Mouse (Mus musculus): ENCODE results near the gene Sh3d19. TPM values are rescaled to one million over a fixed set of nuclear protein-coding genes. Genes with fewer than 3 reads are reported as not detected.

The Sh3d19 gene
- polyA plus RNA-seq, 1 experiment from 2014 or later, result 15.6 TPM

DNA sequence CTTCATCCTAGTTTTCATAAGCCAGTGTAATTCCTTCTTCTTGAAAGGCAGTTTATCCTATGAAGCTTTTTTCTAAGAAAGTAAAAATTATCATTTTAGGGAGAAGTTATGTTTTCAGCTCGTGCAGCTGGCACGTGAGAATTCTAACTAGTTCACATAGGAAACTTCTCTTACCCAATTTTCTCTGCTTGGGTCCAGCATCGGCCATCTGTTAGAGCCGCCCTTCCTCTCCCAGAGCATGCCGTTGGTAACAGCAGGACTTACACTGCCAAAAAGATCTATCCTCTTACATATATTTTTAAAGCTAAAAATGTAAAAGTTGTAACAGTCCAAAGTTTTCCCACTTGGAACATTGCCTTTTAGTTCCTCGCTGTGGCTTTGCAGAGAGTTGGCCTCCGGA lies 138.2 kb downstream of the Sh3d19 start:
- WGBS, result 95% methylated on average over 7 of the region's 7 CpGs
- Histone ChIP-seq H3K9ac (no peak overlapping the region), H3K9me3 (no peaks in the 10 kb centered on the region), H3K27ac (no peak overlapping the region), H3K27me3 (replicated peaks) (no peaks in the 10 kb centered on the region), H3K36me3 (replicated peaks) (no peaks in the 10 kb centered on the region), H3K4me3 (no peak overlapping the region), H3K4me1 (no peaks in the 10 kb centered on the region), H3K4me2 (no peak overlapping the region)
- ATAC-seq (replicated peaks), result no peak

DNA sequence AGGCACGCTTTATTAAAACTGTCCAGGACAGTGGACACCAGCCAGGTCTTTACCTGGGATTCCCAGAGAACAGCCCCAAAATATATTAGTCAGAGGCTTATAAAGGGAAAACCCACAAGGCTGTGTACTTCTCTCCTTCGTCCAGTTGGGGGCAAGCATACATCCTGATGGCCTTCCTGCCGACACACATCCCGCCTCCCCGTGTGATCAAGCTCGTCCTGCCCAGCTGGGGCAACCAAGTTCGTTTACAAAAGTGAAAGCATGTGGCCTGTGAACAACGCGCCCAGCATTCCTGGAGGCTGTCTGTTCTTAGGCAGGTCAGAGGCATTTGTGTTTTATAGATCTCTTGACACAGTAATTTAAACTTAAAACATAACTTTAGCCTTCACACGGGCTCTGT lies 139.2 kb downstream of the Sh3d19 start:
- ATAC-seq (replicated peaks), result no peak

DNA sequence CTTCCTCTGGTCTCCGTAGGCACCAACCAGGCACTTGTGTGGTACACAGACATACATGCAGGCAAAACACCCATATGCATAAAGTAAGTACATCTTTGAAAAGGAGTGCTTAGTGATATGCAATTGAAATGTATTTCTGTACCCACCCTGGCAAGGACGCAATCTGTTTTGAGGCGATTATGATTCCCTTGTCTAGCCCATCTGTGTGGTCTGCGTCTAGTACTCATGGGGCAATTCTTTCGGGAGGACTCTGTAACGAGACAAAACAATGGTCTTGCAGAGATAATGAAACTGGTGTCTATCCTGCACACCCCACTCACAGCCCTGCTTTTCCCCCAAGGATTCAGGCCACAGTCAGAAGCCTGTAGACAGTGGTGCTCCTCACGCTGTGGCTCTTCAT lies 141.9 kb downstream of the Sh3d19 start:
- no peak overlapping the region for H3K9ac ChIP-seq
- ATAC-seq (replicated peaks), result no peak

More for the DNA sequence above, 139.2 kb downstream of the Sh3d19 start:
- H3K36me3 ChIP-seq (replicated peaks), result no peaks in the 10 kb centered on the region
- H3K4me2 ChIP-seq, result no peak overlapping the region
- H3K27ac ChIP-seq, result no peak overlapping the region
- H3K9ac ChIP-seq, result no peak overlapping the region
- no peak overlapping the region for H3K4me3 ChIP-seq
- no peaks in the 10 kb centered on the region for H3K27me3 ChIP-seq (replicated peaks)
- no peaks in the 10 kb centered on the region for H3K4me1 ChIP-seq
- H3K9me3 ChIP-seq, result no peaks in the 10 kb centered on the region
- WGBS, result 26% methylated on average over 10 of the region's 10 CpGs

DNA sequence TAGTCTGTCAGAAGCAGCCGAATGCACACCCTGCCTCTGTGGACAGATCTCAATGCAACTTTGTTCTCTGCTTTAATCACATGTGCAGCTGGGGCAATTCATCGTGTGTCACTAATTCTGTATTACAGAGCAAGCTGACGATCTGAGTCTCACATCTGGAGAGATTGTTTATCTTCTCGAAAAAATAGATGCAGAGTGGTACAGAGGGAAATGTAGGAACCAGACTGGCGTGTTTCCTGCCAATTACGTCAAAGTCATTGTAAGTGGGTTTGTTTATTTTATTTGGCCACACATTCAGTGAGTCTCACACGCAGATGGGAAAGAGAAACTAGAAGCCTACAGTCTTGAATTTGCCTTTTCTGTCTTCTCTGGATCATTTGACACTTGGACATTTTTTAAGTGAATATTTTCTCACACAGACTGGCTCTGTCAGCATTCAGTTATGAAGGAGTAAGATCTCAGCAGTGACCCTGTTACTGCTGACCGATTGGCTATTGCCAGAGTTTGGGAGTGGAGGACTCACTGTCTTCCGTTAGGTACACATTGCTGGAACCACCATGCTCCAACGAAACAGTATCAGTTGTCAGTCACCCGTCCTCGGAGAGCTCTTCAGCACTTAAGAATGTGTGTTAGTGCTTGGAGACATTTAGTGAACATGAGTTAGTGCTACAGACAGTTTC lies 143.9 kb downstream of the Sh3d19 start:
- Histone ChIP-seq H3K27ac (no peak overlapping the region), H3K9ac (no peak overlapping the region), H3K4me3 (no peak overlapping the region), H3K4me1 (peaks cover 4% of the 10 kb centered on the region; the same call in 1 of the 2 replicates), H3K4me2 (no peak overlapping the region), H3K9me3 (no peaks in the 10 kb centered on the region), H3K27me3 (replicated peaks) (no peaks in the 10 kb centered on the region), H3K36me3 (replicated peaks) (0 out of 2 replicates have a peak, but pooled peaks cover 5% of the 10 kb centered on the region)
- 76% methylated on average over 12 of the region's 12 CpGs for WGBS
- ATAC-seq (replicated peaks), result no peak

More for the DNA sequence above, 141.9 kb downstream of the Sh3d19 start:
- H3K27ac ChIP-seq, result no peak overlapping the region
- no peak overlapping the region for H3K4me2 ChIP-seq
- H3K9me3 ChIP-seq, result no peaks in the 10 kb centered on the region
- 72% methylated on average over 7 of the region's 7 CpGs for WGBS
- no peaks in the 10 kb centered on the region for H3K4me1 ChIP-seq
- 0 out of 2 replicates have a peak, but pooled peaks cover 5% of the 10 kb centered on the region for H3K36me3 ChIP-seq (replicated peaks)
- no peak overlapping the region for H3K4me3 ChIP-seq
- H3K27me3 ChIP-seq (replicated peaks), result no peaks in the 10 kb centered on the region

DNA sequence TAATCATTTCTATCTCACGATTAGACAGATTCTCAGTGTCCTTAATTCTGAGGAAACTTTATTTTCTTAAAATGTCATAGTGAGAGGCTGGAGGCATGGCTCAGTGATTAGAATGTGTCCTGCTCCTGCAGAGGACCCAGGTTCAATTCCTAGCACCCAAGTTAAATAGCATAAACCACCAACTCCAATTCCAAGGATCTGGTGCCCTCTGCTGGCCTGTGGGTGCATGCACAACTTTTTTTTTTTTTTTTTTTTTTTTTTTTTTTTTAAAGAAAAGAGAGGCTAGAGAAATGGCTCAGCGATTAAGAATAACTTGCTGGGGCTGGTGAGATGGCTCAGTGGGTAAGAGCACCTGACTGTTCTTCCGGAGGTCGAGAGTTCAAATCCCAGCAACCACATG lies 146.0 kb downstream of the Sh3d19 start:
- 83% methylated on average over 4 of the region's 4 CpGs for WGBS
- Histone ChIP-seq H3K4me2 (no peak overlapping the region), H3K4me1 (peaks cover 4% of the 10 kb centered on the region; the same call in 1 of the 2 replicates), H3K27ac (no peak overlapping the region), H3K9ac (no peak overlapping the region), H3K9me3 (no peaks in the 10 kb centered on the region), H3K36me3 (replicated peaks) (0 out of 2 replicates have a peak, but pooled peaks cover 5% of the 10 kb centered on the region), H3K27me3 (replicated peaks) (no peaks in the 10 kb centered on the region), H3K4me3 (no peak overlapping the region)
- no peak for ATAC-seq (replicated peaks)

DNA sequence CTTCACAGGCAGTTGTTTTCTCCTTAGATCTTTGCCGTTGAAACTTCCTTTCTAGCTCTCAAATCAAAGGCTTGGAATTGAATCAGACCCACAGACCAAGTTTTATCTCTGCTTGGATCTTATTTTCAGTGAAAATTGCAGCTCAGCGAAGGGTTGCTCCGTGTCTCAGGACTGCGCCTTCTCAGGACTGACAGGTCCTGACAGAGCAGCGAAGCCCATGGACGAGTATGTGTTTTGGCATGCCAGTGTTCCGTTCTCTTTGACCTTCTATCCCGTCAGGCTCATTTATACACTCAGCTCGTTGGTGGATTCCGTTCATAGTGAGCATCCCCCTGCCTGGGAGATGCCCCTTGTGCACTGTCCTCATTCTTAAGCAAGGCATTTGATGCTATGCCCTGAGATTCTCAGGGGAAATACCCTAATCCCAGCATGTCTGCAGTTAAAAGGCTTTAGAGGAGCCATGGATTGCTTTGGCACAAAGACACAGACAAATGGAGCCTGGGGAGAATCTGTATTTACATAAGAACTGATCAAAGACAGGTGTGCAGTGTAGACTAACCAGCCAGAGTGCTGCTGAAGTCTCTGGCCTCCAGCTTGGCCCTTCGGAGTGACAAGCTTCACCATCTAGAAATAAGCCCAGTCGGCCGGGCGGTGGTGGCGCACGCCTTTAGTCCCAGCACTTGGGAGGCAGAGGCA lies 148.5 kb downstream of the Sh3d19 start:
- Histone ChIP-seq H3K4me1 (peaks cover 4% of the 10 kb centered on the region; the same call in 1 of the 2 replicates), H3K9me3 (no peaks in the 10 kb centered on the region), H3K9ac (no peak overlapping the region), H3K36me3 (replicated peaks) (0 out of 2 replicates have a peak, but pooled peaks cover 5% of the 10 kb centered on the region), H3K27ac (peak overlapping the region; percentile 23; the same call in 1 of the 2 replicates), H3K4me3 (no peak overlapping the region), H3K27me3 (replicated peaks) (no peaks in the 10 kb centered on the region), H3K4me2 (no peak overlapping the region)
- ATAC-seq (replicated peaks), result no peak
- WGBS, result 61% methylated on average over 16 of the region's 16 CpGs

DNA sequence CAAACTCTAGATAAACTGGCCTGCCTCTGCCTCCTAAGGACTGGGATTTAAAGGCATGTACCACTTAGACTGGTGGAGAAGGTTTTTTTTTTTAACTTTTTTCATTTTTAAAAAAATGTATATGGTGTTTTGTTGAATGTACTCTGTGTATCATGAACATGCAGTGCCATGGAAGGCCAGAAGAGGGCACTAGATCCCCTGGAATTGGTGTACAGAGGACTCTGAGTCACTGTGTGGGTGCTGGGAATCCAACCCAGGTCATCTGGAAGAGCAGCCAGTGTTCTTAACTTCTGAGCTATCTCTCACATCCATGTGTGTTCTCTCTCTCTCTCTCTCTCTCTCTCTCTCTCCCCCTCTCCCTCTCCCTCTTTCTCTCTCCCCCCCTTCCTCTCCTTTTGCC lies 151.2 kb downstream of the Sh3d19 start:
- Histone ChIP-seq H3K4me3 (no peak overlapping the region), H3K27ac (no peak overlapping the region), H3K9me3 (no peaks in the 10 kb centered on the region), H3K9ac (no peak overlapping the region), H3K36me3 (replicated peaks) (no peaks in the 10 kb centered on the region), H3K4me1 (peaks cover 4% of the 10 kb centered on the region; the same call in 1 of the 2 replicates), H3K27me3 (replicated peaks) (no peaks in the 10 kb centered on the region), H3K4me2 (no peak overlapping the region)
- ATAC-seq (replicated peaks), result no peak

DNA sequence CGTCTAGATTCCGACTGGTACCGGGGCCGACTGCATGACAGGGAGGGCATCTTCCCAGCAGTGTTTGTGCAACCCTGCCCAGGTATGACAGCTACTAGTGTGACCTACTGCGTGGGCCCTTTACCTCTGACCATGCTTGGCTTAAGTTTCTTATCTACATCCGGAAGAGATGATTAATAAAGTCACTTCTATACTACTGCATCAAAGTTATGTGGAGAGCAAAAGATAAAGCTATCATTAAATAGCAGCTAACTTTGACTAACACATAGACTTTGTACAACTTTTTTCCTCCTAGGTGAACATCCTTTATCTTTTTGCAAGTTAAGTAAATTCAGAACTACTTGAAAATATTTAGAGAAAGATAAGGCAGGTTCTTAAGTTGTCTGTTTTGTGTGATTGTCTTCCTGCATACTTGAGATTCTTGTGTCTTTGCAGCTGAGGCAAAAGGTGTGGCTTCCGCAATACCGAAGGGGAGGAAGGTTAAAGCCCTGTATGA lies 152.4 kb downstream of the Sh3d19 start:
- Histone ChIP-seq H3K27me3 (replicated peaks) (no peaks in the 10 kb centered on the region), H3K9me3 (no peaks in the 10 kb centered on the region), H3K4me1 (peaks cover 4% of the 10 kb centered on the region; the same call in 1 of the 2 replicates), H3K36me3 (replicated peaks) (no peaks in the 10 kb centered on the region), H3K4me2 (no peak overlapping the region), H3K4me3 (no peak overlapping the region), H3K9ac (no peak overlapping the region), H3K27ac (no peak overlapping the region)
- 94% methylated on average over 8 of the region's 8 CpGs for WGBS
- ATAC-seq (replicated peaks), result no peak

DNA sequence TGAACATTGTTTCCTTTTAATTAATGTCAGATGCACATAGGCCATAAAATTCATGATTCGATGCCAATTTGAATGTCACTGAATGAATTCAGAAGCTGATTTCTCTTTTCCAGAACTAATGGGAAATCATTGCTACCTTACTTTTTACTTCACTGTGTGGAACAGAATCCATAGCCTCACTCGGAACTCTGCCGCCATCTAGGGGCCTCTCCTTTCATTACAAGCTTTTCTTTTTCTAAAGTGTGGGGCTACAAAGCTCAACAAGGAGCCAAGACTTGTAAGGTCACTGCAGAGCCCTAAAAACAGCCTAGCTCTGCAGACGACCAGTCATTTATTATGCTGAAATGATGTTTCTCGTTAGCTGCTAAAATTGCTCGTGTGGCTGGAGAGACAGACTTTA lies 158.8 kb downstream of the Sh3d19 start:
- WGBS, result 11% methylated on average over 6 of the region's 6 CpGs
- ATAC-seq (replicated peaks), result peak; percentile 56; the same call in 1 of the 2 replicates
- H3K36me3 ChIP-seq (replicated peaks), result no peaks in the 10 kb centered on the region
- no peak overlapping the region for H3K27ac ChIP-seq
- H3K27me3 ChIP-seq (replicated peaks), result no peaks in the 10 kb centered on the region
- H3K4me3 ChIP-seq, result no peak overlapping the region
- H3K4me2 ChIP-seq, result no peak overlapping the region
- no peaks in the 10 kb centered on the region for H3K9me3 ChIP-seq
- no peak overlapping the region for H3K9ac ChIP-seq
- H3K4me1 ChIP-seq, result no peaks in the 10 kb centered on the region

DNA sequence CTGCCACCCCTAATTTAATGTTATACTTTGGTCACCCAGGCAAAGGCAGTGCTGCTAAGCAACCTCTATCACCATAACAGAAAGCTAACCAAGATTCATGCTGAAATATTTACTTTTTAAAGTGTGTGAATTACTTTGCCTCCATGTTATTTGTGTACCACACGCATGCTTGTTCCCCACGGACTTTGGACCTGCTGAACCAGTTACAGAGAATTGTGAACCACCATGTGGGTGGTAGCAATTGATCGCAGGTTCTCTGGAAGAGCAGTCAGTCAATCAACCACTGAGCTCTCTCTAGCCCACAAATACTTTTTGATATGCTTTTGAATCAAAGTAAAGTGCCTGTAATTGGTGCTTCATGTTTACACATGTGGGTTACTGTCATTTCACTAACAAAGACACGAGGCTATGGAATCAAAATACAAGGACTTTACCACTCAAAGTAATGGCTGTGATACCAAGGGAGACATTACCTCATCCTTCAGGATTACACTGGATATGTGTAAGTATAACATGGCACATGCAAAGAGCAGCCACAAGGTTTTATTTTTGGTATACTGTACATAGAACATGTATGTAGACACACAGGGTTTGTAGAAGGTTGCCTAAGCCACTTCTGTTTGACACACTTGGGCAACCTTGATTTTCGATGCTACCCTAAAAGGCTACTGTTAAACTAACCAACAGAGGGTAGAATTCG lies 164.2 kb downstream of the Sh3d19 start:
- Histone ChIP-seq H3K36me3 (replicated peaks) (peaks cover 30% of the 10 kb centered on the region), H3K4me2 (no peak overlapping the region), H3K27ac (no peak overlapping the region), H3K9ac (no peak overlapping the region), H3K27me3 (replicated peaks) (no peaks in the 10 kb centered on the region), H3K4me1 (no peaks in the 10 kb centered on the region), H3K4me3 (no peak overlapping the region), H3K9me3 (no peaks in the 10 kb centered on the region)
- no peak for ATAC-seq (replicated peaks)
- WGBS, result 94% methylated on average over 6 of the region's 6 CpGs

DNA sequence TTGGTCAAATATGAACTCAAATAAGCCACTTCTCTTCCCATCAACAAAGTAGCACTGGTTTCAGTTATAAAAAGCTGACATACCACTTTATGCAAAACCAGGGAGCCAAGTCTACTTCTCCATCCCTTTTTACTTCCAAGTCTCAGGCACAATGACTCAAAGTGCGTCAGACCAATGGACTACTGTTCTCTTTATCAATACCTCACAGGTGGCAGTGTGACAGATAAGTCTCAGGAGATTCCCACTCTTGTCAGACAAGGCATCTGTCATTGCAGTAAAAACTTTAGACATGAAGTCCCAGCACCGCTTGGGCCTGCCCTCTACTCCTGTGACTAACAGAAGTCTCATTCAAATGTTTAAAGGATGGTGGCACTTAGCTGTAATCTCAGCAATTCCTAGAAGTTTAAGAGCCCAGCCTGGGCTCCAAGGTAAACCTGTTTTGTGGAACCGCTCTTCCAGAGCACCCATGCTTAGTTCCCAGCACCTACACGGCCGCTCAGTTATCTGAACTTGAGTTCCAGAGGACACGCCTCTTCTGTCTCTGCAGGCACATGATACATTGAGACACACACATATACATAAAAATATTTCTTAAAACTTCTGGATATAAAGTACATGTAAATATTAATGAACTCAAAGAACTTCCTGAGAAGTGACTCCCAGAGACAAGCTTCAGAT lies 165.1 kb downstream of the Sh3d19 start:
- Histone ChIP-seq H3K4me2 (no peak overlapping the region), H3K36me3 (replicated peaks) (peaks cover 37% of the 10 kb centered on the region), H3K9me3 (no peaks in the 10 kb centered on the region), H3K27ac (no peak overlapping the region), H3K4me1 (peaks cover 8% of the 10 kb centered on the region), H3K9ac (no peak overlapping the region), H3K27me3 (replicated peaks) (no peaks in the 10 kb centered on the region), H3K4me3 (no peak overlapping the region)
- no peak for ATAC-seq (replicated peaks)
- 91% methylated on average over 6 of the region's 6 CpGs for WGBS

Measured in midbrain, embryonic 15.5 days (tissue).